Mouse (Mus musculus) lung, adult 2 months (tissue): Measurements from ENCODE around the gene Cfap97d2. TPM values are rescaled to one million over a fixed set of nuclear protein-coding genes. Genes with fewer than 3 reads are reported as not detected.
A peak's percentile ranks its signal among the peaks of the same experiment; 100 is the strongest.

Experiments used
- DNase-seq: peaks from one replicate; pipeline ENCODE4 v3.0.0; 2022
- H3K4me1 ChIP-seq: fragments of 200-500 bp; 2 replicates; pipeline ENCODE4 v1.6.1; 2011; ENCODE audit warnings: low read length; ENCODE audit not compliant: control insufficient read depth, insufficient read depth
- H3K4me3 ChIP-seq: fragments of 200-500 bp; replicated peaks from 2 replicates; pipeline ENCODE3; 2011; ENCODE audit warnings: low read depth, mild to moderate bottlenecking, control low read depth, low read length; ENCODE audit errors: extremely low read depth
- CTCF ChIP-seq: fragments of 200-500 bp; IDR thresholded peaks from 2 replicates; pipeline ENCODE4 v1.5.1; 2011; ENCODE audit warnings: mild to moderate bottlenecking, low read length, control low read depth; ENCODE audit not compliant: insufficient read depth
- POLR2A ChIP-seq: fragments of 200-500 bp; IDR thresholded peaks from 2 replicates; pipeline ENCODE4 v1.6.1; 2011; ENCODE audit warnings: low read depth, mild to moderate bottlenecking, control low read depth, low read length, borderline replicate concordance; ENCODE audit errors: extremely low read depth
- WGBS: fragments of 180-500 bp; shearing (Covaris S2); methylation state at CpG from one replicate; pipeline ENCODE4 v1.1.7; 2018; 5-methylcytosine and 5-hydroxymethylcytosine counted together
- polyA plus RNA-seq: library from polyadenylated mRNA; depleted of rRNA; stranded (reverse); fragments of >200 nt; gene quantifications from 2 replicates; pipeline ENCODE4 v1.2.3, GENCODE M21; 2012; rRNA removed

The Cfap97d2 gene
- polyA plus RNA-seq, result 1.7 and 2.5 TPM in 2 replicates

DNA sequence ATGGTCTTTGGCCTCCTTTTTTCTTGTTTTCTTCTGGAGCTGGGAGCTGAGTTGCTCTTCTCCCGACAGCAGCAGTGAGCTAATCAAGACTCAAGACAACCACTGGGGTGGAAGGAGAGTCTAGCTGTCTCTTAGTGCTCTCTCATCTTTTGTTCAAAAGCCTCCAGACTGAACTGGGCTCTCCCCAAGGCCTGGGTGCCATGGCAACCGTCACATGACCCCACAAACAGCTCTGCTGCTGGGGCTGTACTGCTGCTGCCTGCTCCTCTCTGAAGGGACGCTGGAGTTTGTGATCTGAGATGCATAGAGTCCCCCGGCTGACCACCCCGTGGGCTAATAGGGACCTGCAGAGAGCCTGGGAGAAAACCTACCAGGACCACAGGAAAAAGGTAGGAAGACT, at the start of gene Cfap97d2:
Gene Cfap97d2 (plus strand): TSS at position 222 of the 400 bp plus-strand sequence.
- no peak for DNase-seq
- no peak within 1 kb of the TSS for H3K4me3 ChIP-seq
- WGBS, result 33% methylated on average over 5 of the region's 5 CpGs
- peaks cover 3% of the 10 kb centered on the region for H3K4me1 ChIP-seq
- no peak for TF ChIP-seq POLR2A
- TF ChIP-seq CTCF, result no peak

DNA sequence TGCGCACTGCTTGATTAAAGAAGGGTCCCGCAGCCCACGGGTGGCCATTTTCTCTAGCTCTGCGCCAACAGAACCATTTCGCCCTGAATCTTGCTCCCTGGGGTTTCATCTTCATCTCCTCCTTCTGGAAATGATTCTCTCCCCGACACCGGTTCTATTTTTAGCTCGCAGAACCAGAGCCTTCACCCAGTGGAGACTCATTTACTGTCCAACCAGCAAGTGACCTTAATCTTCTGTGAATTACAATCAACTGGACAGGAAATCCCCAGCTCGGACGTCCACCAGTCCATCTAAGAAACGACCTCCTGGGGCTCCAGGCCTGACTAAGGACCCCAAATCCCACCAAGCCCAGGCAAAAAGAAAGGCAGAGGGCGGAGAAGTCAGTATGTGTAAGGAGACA, 48.2 kb upstream of the Cfap97d2 start:
- TF ChIP-seq POLR2A (no peak), CTCF (no peak)
- DNase-seq, result no peak
- Histone ChIP-seq H3K4me3 (no peak overlapping the region), H3K4me1 (peaks cover 13% of the 10 kb centered on the region)
- 72% methylated on average over 12 of the region's 12 CpGs for WGBS

DNA sequence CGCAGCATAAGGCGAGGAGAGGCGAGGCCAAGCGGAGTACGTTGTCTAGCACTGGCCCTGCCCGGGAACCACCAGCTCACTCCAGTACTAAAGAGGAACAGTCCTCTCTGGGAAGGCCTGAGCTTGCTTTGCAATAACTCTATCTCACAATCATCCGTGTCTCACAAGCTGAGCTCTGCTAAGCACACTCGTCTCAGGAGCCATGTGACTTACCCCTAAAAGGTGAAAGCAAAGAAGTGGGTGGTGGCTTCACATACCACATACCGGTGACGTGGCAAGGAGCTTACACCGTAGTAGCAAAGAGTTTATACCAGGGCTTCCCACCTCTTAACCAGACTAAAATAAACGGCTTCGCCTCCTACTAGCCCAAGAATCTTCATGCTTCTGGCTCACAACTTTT, 45.4 kb upstream of the Cfap97d2 start:
- H3K4me1 ChIP-seq, result peaks cover 5% of the 10 kb centered on the region; the same call in 1 of the 2 replicates
- TF ChIP-seq CTCF (no peak), POLR2A (no peak)
- H3K4me3 ChIP-seq, result no peak overlapping the region
- no peak for DNase-seq
- 67% methylated on average over 13 of the region's 13 CpGs for WGBS

DNA sequence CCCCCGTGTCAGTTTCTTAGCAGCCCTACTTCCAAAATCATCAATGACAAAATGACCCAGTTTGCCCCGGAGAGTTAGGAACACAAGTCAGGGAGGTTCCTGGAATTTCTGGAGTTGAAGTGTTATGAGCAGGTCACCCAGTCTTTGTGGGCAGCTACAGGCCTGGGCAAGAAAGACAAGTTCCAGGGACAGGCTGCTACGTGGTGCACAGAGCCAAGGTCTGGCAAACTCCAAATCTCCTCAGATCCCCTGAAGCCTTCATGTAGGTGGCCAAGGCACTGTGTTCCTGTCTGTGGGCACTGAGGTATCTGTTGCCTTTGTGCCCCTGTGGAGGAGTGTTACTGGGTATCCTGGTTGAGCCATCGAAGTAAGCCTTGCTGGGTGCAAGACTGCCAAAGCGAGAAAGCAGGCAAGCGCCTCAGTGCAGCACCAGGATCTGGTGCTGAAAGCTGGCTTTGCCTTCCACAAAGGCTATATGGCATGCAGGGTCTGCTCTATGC, 40.9 kb upstream of the Cfap97d2 start:
- WGBS, result 74% methylated on average over 6 of the region's 6 CpGs
- no peak for TF ChIP-seq CTCF
- TF ChIP-seq POLR2A, result no peak
- no peak overlapping the region for H3K4me3 ChIP-seq
- DNase-seq, result no peak
- H3K4me1 ChIP-seq, result peaks cover 22% of the 10 kb centered on the region

DNA sequence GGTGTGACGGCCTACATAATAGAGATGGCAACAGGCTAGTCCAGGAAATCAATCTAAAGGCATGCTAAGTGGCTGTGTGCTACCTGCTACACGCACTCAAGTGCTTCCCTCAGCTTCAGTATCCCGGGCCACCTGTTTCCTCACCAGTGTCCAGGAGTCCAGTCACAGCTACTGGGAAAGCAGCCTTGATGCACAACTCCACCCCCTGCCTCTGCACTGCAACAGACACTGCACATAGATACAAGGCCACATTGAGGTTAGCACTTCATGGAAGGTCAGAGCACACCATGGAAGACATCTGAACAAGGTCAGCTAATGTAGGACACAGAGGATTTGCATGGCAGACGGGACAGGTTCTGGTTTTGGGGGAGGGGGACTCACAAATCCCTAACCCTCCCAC, 40.2 kb upstream of the Cfap97d2 start:
- H3K4me3 ChIP-seq, result no peak overlapping the region
- H3K4me1 ChIP-seq, result peaks cover 27% of the 10 kb centered on the region
- WGBS, result 69% methylated on average over 4 of the region's 4 CpGs
- TF ChIP-seq POLR2A (no peak), CTCF (no peak)
- DNase-seq, result no peak

DNA sequence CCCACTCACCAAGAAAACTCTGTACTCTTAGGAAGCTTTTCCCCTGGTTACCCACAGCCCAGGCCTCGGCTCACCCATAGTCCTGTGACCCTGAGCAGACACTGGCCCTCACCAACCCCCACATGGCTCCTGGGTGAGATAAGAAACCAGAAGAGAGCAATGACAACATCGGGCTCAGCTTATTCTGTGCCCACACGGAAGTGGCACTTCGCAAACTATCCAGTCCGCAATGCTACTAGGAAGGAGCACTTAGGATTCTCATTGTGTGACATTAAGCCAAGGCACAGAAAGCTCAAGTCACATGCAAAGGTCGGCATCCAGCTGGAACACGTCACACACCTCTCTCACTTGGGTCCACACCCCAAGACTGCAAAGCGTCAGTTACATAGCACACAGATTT, 39.7 kb upstream of the Cfap97d2 start:
- H3K4me1 ChIP-seq, result peaks cover 27% of the 10 kb centered on the region
- 46% methylated on average over 8 of the region's 8 CpGs for WGBS
- no peak overlapping the region for H3K4me3 ChIP-seq
- TF ChIP-seq POLR2A, result no peak
- no peak for TF ChIP-seq CTCF
- no peak for DNase-seq

DNA sequence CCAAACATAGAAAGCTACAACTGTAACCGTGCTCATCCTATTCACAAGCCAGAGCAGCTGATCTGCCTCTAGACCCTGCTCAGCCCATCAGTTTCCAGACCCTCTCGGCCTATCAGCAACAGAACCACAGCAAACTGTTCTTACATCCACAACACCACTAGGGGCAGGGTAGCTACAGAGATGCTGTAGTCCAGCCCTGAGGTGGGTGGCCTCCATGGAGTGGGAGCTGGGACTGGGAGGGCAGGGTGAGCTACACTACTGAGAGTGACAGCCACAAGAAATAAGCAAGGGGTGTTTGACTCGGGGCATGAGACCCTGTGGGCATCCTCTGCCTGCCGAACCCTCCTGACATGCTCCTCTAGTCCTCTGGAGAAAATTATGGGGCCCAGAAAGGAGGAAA, 37.8 kb upstream of the Cfap97d2 start:
- H3K4me3 ChIP-seq, result no peak overlapping the region
- no peak for DNase-seq
- peak; percentile 30; the same call in 1 of the 2 replicates for TF ChIP-seq CTCF
- no peak for TF ChIP-seq POLR2A
- H3K4me1 ChIP-seq, result peaks cover 29% of the 10 kb centered on the region
- WGBS, result 69% methylated on average over 4 of the region's 4 CpGs

DNA sequence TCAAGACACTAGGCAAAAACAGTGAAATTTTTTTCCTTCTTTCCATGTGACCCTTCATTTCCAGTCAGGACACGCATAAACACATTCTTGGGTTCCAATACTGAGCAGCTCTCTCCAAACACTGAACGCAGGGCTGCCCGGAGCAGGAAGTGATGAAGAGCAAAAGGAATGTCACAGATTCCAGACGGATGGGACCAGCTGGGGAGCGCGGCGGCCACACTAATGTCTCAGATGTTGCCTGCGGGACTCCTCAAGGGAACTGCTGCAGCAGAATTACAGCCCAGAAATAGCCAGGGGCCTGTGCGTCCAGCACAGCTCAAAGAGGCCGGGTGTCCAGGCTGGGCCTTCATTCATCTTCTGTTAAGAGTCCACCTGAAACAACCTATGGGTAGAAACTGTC, 37.3 kb upstream of the Cfap97d2 start:
- TF ChIP-seq CTCF (no peak), POLR2A (no peak)
- Histone ChIP-seq H3K4me1 (peaks cover 29% of the 10 kb centered on the region), H3K4me3 (no peak overlapping the region)
- WGBS, result 34% methylated on average over 10 of the region's 10 CpGs
- DNase-seq, result no peak

DNA sequence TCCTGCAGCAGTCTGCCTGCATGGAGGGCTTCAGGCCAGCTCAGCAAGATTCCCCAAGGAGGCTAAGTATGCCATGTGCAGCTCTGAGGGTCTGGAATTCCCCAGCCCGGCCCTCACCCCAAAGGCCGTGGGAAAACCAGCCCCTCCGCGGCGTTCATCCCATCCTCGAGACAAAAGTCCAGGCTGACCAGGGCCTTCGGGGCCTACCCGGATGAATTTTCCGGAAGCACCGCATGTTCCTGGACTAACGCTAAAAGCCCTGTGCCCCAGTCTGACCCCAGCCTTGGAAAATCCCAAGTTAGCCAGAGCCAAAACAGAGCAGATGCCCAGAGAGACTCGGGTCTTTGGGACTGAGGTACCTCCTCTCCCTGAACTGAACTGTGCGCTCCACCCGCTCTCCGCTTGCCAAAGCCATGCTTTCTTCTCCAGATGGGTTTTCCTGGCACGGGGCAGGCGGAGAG, 35.6 kb upstream of the Cfap97d2 start:
- no peak for TF ChIP-seq POLR2A
- TF ChIP-seq CTCF, result no peak
- 65% methylated on average over 17 of the region's 17 CpGs for WGBS
- Histone ChIP-seq H3K4me3 (no peak overlapping the region), H3K4me1 (peaks cover 27% of the 10 kb centered on the region)
- no peak for DNase-seq

DNA sequence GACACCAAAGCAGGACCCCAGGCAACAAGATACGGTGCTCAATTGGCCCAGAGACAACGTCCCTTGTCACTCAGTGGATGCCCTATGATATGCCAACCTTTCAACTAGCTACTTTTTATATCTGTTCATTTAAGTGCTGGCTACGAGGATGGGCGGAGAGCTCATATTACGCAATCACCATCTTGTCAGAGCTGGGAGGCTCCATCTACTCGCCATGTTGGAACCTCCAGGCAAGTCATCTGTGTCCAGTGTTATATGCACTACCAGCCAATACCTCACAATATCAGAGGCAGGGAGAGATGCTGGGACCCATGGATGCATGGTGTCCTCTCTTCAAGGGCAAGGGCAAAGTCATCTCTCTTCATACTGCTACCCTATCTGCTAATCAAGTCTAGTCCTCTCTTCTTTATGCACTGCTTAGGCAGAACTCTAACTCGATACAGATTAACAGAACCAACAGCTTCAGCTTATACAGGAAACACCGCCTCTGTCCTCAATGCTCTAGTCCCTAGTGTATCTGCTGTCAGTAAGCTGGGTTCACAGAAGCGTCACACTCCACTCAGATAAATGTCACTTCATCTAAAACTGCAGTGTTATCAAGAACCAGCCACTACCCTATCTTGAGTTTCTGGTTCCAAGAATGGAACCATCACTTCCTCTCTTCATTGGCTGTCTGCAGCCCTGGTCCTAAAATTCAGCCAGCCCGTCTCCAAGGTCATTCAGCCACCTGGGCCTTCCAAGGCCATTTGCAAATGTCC, 34.3 kb upstream of the Cfap97d2 start:
- H3K4me1 ChIP-seq, result peaks cover 20% of the 10 kb centered on the region

More for the DNA sequence above, 34.3 kb upstream of the Cfap97d2 start:
- TF ChIP-seq POLR2A (no peak), CTCF (no peak)
- DNase-seq, result no peak
- WGBS, result 77% methylated on average over 10 of the region's 10 CpGs
- no peak overlapping the region for H3K4me3 ChIP-seq
